Mouse (Mus musculus) G1E (cell line): ENCODE data around the gene Mptx1. TPM values are rescaled to one million over a fixed set of nuclear protein-coding genes. Genes with fewer than 3 reads are reported as not detected.
"Not testable (repeated sequence)": the region's sequence is repeated elsewhere in the genome, so short reads cannot be mapped to it uniquely, and the experiment has no call there.

ENCODE experiments used
- ATAC-seq: 2 replicates; pipeline ENCODE4 v1.8.0; 2016; ENCODE audit warnings: mild to moderate bottlenecking; ENCODE audit not compliant: insufficient number of reproducible peaks, poor library complexity, low FRiP score, severe bottlenecking; ENCODE audit errors: extremely low read depth
- DNase-seq: peaks from one replicate; pipeline ENCODE4 v3.0.0; 2012; ENCODE audit warnings: low spot score
- H3K27me3 ChIP-seq: 2 replicates; pipeline ENCODE4 v1.6.1; 2012; ENCODE audit warnings: mild to moderate bottlenecking, low read length, inconsistent platforms; ENCODE audit not compliant: insufficient read depth
- H3K36me3 ChIP-seq: replicated peaks from 2 replicates; pipeline ENCODE3; 2012; ENCODE audit warnings: mild to moderate bottlenecking, inconsistent platforms
- H3K4me1 ChIP-seq: 2 replicates; pipeline ENCODE4 v1.6.1; 2012; ENCODE audit warnings: low read depth, low read length, inconsistent platforms, mixed read lengths; ENCODE audit not compliant: insufficient read depth
- H3K4me3 ChIP-seq: 2 replicates; pipeline ENCODE4 v1.5.1; 2012; ENCODE audit warnings: low read depth, mild to moderate bottlenecking, inconsistent platforms, low read length, moderate library complexity, mixed read lengths
- H3K9me3 ChIP-seq: replicated peaks from 2 replicates; pipeline ENCODE4 v1.6.1; 2012; ENCODE audit warnings: inconsistent platforms
- CTCF ChIP-seq: IDR thresholded peaks from 2 replicates; pipeline ENCODE4 v1.5.1; 2012; ENCODE audit warnings: low read depth, low read length, inconsistent platforms, mixed read lengths
- GATA1 ChIP-seq: IDR thresholded peaks from 2 replicates; pipeline ENCODE4 v1.6.1; 2012; ENCODE audit warnings: borderline replicate concordance, low read length, inconsistent platforms, mixed read lengths
- GATA2 ChIP-seq: IDR thresholded peaks from 2 replicates; pipeline ENCODE4 v1.6.1; 2012; ENCODE audit warnings: low read depth, low read length, inconsistent platforms, borderline replicate concordance
- POLR2AphosphoS5 ChIP-seq: IDR thresholded peaks from 2 replicates; pipeline ENCODE4 v1.6.1; 2012; ENCODE audit warnings: low read depth, low read length, inconsistent platforms; ENCODE audit not compliant: insufficient replicate concordance
- TAL1 ChIP-seq: conservative IDR thresholded peaks from 2 replicates; pipeline ENCODE4 v1.6.1; 2012; ENCODE audit warnings: low read depth, low read length, inconsistent platforms, mixed read lengths
- polyA plus RNA-seq: library from polyadenylated mRNA; stranded (reverse); fragments of >175 nt; gene quantifications from 2 replicates; pipeline ENCODE4 v1.2.3, GENCODE M21; 2012
- total RNA-seq, 2 experiments: library from RNA; stranded (forward) in 1 of 2; stranded (reverse) in 1 of 2; fragments of 200-1000 nt in 1 of 2; fragments of >200 nt in 1 of 2; fragmentation: Nextera tagmentation in 1 of 2; gene quantifications; 2 replicates each; pipeline ENCODE4 v1.2.3; 2014 to 2017

The Mptx1 gene
- not detected in 2 replicates for total RNA-seq (2014; fragmentation: Nextera tagmentation)
- total RNA-seq (2017), result not detected in 2 replicates
- polyA plus RNA-seq, result not detected in 2 replicates

DNA sequence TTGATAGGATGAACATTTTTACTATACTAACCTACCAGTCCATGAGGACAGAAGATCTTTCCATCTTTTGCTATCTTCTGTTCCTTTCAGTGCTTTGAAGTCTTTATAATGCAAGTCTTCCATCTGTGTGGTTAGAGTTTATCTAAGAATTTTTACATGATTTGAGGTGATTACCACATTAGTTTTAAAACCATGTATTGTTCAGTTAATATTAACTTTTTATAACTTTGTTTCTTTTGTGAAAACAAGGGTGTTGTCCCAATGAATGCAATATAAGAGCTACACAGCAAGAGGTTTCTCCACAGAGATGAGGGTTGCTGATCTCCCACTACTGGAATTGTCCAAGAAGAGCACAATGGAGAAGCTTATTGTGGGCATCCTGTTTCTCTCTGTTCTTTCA is at the start of gene Mptx1:
TSS of gene Mptx1 (plus strand) at position 301 of the 400 bp plus-strand sequence.
- ATAC-seq, result no peak
- Histone ChIP-seq H3K27me3 (no peaks in the 10 kb centered on the region), H3K4me1 (no peaks in the 10 kb centered on the region), H3K9me3 (no peaks in the 10 kb centered on the region), H3K4me3 (no peak within 1 kb of the TSS), H3K36me3 (no peaks in the 10 kb centered on the region)
- no peak for DNase-seq
- TF ChIP-seq GATA1 (no peak), TAL1 (no peak), CTCF (no peak), POLR2AphosphoS5 (no peak), GATA2 (no peak)

- Histone ChIP-seq H3K36me3 (no peaks in the 10 kb centered on the region), H3K9me3 (no peaks in the 10 kb centered on the region), H3K4me1 (no peaks in the 10 kb centered on the region), H3K4me3 (no peak overlapping the region), H3K27me3 (no peaks in the 10 kb centered on the region)
- no peak for ATAC-seq
- no peak for DNase-seq
- TF ChIP-seq POLR2AphosphoS5 (no peak), TAL1 (no peak), GATA2 (no peak), GATA1 (no peak), CTCF (no peak)
These were observed 27.2 kb upstream of the Mptx1 start for GRCm38 (mm10) chr1:174303162-174303561.

- DNase-seq (no peak), ATAC-seq (no peak)
- no peaks in the 10 kb centered on the region for H3K36me3 ChIP-seq
These were observed 13.0 kb upstream of the Mptx1 start for GRCm38 (mm10) chr1:174317308-174317707.

DNA sequence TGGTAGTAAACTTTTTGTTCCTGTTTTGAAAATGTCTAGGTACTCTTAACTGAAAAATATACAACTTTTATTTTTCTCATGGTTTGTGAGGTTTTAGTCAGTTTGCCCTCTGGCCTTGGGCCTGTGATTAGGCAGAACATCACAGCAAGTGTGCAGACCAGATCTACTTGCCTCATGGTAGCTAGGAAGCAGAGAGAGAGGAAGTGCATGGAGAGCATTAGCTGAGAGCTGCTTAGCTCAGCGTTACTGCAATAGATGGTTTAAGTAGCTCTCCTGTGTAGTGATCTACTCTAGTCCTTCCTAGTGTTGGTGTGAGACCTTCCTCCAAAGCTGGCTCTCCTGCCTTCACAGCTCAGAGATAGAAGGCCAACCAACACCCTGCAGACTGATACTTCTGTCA is 23.3 kb downstream of the Mptx1 start:
- H3K9me3 ChIP-seq, H3K36me3 ChIP-seq, H3K4me1 ChIP-seq, H3K4me3 ChIP-seq, DNase-seq, ATAC-seq, H3K27me3 ChIP-seq: not testable (repeated sequence)

More at GRCm38 (mm10) chr1:174317308-174317707, 13.0 kb upstream of the Mptx1 start:
- Histone ChIP-seq H3K9me3 (no peaks in the 10 kb centered on the region), H3K4me1 (no peaks in the 10 kb centered on the region), H3K4me3 (no peak overlapping the region), H3K27me3 (no peaks in the 10 kb centered on the region)
- TF ChIP-seq POLR2AphosphoS5 (no peak), TAL1 (no peak), GATA1 (no peak), GATA2 (no peak), CTCF (no peak)

GRCm38 (mm10) chr1:174354640-174355039 is 24.3 kb downstream of the Mptx1 start:
- Histone ChIP-seq H3K4me3 (no peak overlapping the region), H3K4me1 (no peaks in the 10 kb centered on the region), H3K27me3 (no peaks in the 10 kb centered on the region), H3K36me3 (no peaks in the 10 kb centered on the region), H3K9me3 (no peaks in the 10 kb centered on the region)
- ATAC-seq (no peak), DNase-seq (no peak)
- TF ChIP-seq CTCF (no peak), GATA2 (no peak), TAL1 (no peak), GATA1 (no peak), POLR2AphosphoS5 (no peak)

DNA sequence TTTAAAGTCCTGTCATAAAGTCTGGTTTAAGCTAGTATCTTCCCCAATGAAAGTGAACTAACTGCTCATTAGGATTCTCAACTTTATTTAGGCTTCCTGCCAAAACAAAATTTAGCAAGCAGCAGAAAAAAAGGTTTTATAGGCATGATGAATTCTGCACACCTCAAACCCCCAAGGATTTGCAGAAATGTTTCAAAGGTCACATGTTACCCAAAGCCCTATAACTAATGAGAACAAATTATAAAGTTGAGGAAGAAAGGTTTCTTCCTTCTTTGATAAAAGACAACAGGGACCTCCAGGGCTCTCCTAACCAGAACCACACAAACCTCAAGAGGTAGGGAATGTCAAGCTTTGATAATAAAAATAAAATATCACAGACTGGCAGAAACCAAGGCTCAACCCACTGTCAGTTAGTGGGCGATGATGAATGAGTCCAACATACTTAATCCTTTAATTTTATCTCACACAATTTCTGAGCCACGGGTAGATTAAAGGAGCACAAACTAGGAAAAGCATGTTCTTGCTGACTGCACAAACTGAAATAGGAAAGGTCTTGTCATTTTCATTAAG is 34.6 kb downstream of the Mptx1 start, which contains the start of gene Olfr417:
TSS of gene Olfr417 (plus strand) at position 241 of the 570 bp plus-strand sequence.
- H3K36me3 ChIP-seq, result no peaks in the 10 kb centered on the region
- H3K4me1 ChIP-seq, result no peaks in the 10 kb centered on the region
- no peak for DNase-seq
- TF ChIP-seq GATA2 (no peak), POLR2AphosphoS5 (no peak), GATA1 (no peak), TAL1 (no peak), CTCF (no peak)
- no peak for ATAC-seq
- no peak within 1 kb of the TSS for H3K4me3 ChIP-seq
- no peaks in the 10 kb centered on the region for H3K27me3 ChIP-seq
- no peaks in the 10 kb centered on the region for H3K9me3 ChIP-seq

DNA sequence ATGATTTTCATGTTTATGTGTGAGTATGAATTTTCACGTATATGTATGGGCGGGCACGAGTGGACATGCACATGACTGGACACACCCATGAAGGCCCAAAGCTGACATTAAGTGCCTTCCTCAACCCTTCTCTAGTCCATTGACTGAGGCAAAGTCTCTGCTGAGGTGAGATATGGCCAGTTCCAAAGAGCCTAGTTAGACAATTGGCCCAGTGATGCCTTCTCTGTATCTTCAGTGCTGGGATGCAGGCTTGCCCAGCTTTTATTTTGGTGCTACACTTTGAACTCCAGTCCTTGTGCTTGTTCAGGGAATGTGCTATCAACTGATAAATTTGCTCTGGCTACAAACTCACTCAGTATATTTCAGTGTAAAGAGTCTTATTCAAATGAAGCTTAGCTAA is 43.5 kb downstream of the Mptx1 start:
- Histone ChIP-seq H3K4me3 (no peak overlapping the region), H3K4me1 (no peaks in the 10 kb centered on the region), H3K36me3 (no peaks in the 10 kb centered on the region), H3K27me3 (no peaks in the 10 kb centered on the region), H3K9me3 (no peaks in the 10 kb centered on the region)
- DNase-seq, result no peak
- ATAC-seq, result no peak
- TF ChIP-seq TAL1 (no peak), GATA2 (no peak), GATA1 (no peak), CTCF (no peak), POLR2AphosphoS5 (no peak)

Other genes with a start within 250 kb of the Mptx1 start
- not detected in 2 replicates for gene Olfr429, start 246.2 kb upstream of the Mptx1 start, total RNA-seq (2014; fragmentation: Nextera tagmentation)
- gene Olfr429, start 246.2 kb upstream of the Mptx1 start, total RNA-seq (2017), result not detected in 2 replicates
- not detected in 2 replicates for gene Olfr429, start 246.2 kb upstream of the Mptx1 start, polyA plus RNA-seq
- not detected in 2 replicates for gene Olfr427, start 233.6 kb upstream of the Mptx1 start, total RNA-seq (2014; fragmentation: Nextera tagmentation)
- 0.11 and 0.35 TPM in 2 replicates for gene Olfr427, start 233.6 kb upstream of the Mptx1 start, total RNA-seq (2017)
- not detected in 2 replicates for gene Olfr427, start 233.6 kb upstream of the Mptx1 start, polyA plus RNA-seq
- gene Olfr231, start 209.4 kb upstream of the Mptx1 start, total RNA-seq (2014; fragmentation: Nextera tagmentation), result not detected in 2 replicates
- 0.23 TPM in 1 of 2 replicates, not detected in the other for gene Olfr231, start 209.4 kb upstream of the Mptx1 start, total RNA-seq (2017)
- not detected in 2 replicates for gene Olfr231, start 209.4 kb upstream of the Mptx1 start, polyA plus RNA-seq
- not detected in 2 replicates for gene Olfr424, start 199.0 kb upstream of the Mptx1 start, total RNA-seq (2014; fragmentation: Nextera tagmentation)
- 0.12 TPM in 1 of 2 replicates, not detected in the other for gene Olfr424, start 199.0 kb upstream of the Mptx1 start, total RNA-seq (2017)
- not detected in 2 replicates for gene Olfr424, start 199.0 kb upstream of the Mptx1 start, polyA plus RNA-seq
- not detected in 2 replicates for gene Olfr420, start 174.9 kb upstream of the Mptx1 start, total RNA-seq (2014; fragmentation: Nextera tagmentation)
- gene Olfr420, start 174.9 kb upstream of the Mptx1 start, total RNA-seq (2017), result 0.06 and 0.11 TPM in 2 replicates
- not detected in 2 replicates for gene Olfr420, start 174.9 kb upstream of the Mptx1 start, polyA plus RNA-seq
- gene Spta1, start 157.7 kb upstream of the Mptx1 start, total RNA-seq (2014; fragmentation: Nextera tagmentation), result 66.5 and 113 TPM in 2 replicates
- 66.3 and 77.0 TPM in 2 replicates for gene Spta1, start 157.7 kb upstream of the Mptx1 start, total RNA-seq (2017)
- 2.6 and 3.1 TPM in 2 replicates for gene Spta1, start 157.7 kb upstream of the Mptx1 start, polyA plus RNA-seq
- gene Olfr419, start 78.5 kb upstream of the Mptx1 start, total RNA-seq (2014; fragmentation: Nextera tagmentation), result not detected in 2 replicates
- gene Olfr419, start 78.5 kb upstream of the Mptx1 start, total RNA-seq (2017), result 0.11 and 0.12 TPM in 2 replicates
- gene Olfr419, start 78.5 kb upstream of the Mptx1 start, polyA plus RNA-seq, result not detected in 2 replicates
- not detected in 2 replicates for gene Olfr417, start 34.6 kb downstream of the Mptx1 start, total RNA-seq (2014; fragmentation: Nextera tagmentation)
- gene Olfr417, start 34.6 kb downstream of the Mptx1 start, total RNA-seq (2017), result 0.05 and 0.23 TPM in 2 replicates
- gene Olfr417, start 34.6 kb downstream of the Mptx1 start, polyA plus RNA-seq, result not detected in 2 replicates
- not detected in 2 replicates for gene Olfr248, start 60.5 kb downstream of the Mptx1 start, total RNA-seq (2014; fragmentation: Nextera tagmentation)
- gene Olfr248, start 60.5 kb downstream of the Mptx1 start, total RNA-seq (2017), result 0.12 TPM in 1 of 2 replicates, not detected in the other
- not detected in 2 replicates for gene Olfr248, start 60.5 kb downstream of the Mptx1 start, polyA plus RNA-seq
- not detected in 2 replicates for gene Olfr414, start 93.5 kb downstream of the Mptx1 start, total RNA-seq (2014; fragmentation: Nextera tagmentation)
- gene Olfr414, start 93.5 kb downstream of the Mptx1 start, total RNA-seq (2017), result 0.06 and 0.16 TPM in 2 replicates
- gene Olfr414, start 93.5 kb downstream of the Mptx1 start, polyA plus RNA-seq, result not detected in 2 replicates
- gene Olfr220, start 111.6 kb downstream of the Mptx1 start, total RNA-seq (2014; fragmentation: Nextera tagmentation), result not detected in 2 replicates
- gene Olfr220, start 111.6 kb downstream of the Mptx1 start, total RNA-seq (2017), result 0.27 TPM in 1 of 2 replicates, not detected in the other
- gene Olfr220, start 111.6 kb downstream of the Mptx1 start, polyA plus RNA-seq, result not detected in 2 replicates
- gene Fmn2, start 171.3 kb downstream of the Mptx1 start, total RNA-seq (2014; fragmentation: Nextera tagmentation), result not detected in 2 replicates
- 0.41 TPM in 1 of 2 replicates, not detected in the other for gene Fmn2, start 171.3 kb downstream of the Mptx1 start, total RNA-seq (2017)
- not detected in 2 replicates for gene Fmn2, start 171.3 kb downstream of the Mptx1 start, polyA plus RNA-seq